Mouse (Mus musculus): Measurements from ENCODE around the gene Rps16.

DNA sequence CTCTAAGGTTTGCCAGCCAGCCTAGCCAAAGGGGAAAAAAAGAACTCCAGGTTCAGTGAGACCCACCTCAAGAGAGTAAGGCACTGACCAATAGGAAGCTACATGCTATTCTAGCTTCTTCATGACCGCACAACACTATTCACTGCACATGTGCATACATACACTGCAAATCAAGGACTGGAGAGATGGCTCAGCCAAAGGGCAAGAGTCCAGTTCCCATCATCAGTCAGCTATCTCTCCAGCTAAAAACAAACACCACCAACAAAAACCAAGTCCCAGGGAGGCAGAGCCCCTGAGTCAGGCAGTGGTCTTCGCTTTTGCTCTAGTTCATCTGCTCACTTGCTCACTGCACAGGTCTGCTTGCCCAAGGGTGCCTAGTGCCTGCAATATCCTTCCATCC lies 22.2 kb upstream of the Rps16 start:
- no peak for TF ChIP-seq CTCF (IDR thresholded peaks at IDR 0.05; ENCODE audit: low read depth, low read length)
- TF ChIP-seq POLR2A (IDR thresholded peaks at IDR 0.05; ENCODE audit: extremely low read depth, insufficient read depth, low read length), result no peak

Data from liver, adult 2 months (tissue).